Mouse (Mus musculus) urinary bladder, postnatal 4 days (tissue): Measurements from ENCODE around the gene Ercc5.

Source experiments
- DNase-seq, 2 experiments: peaks; one replicate each; pipeline ENCODE4 v3.0.0; 2021 to 2022; ENCODE audit warnings: low spot score in 2 of 2

Ercc5 gene

DNA sequence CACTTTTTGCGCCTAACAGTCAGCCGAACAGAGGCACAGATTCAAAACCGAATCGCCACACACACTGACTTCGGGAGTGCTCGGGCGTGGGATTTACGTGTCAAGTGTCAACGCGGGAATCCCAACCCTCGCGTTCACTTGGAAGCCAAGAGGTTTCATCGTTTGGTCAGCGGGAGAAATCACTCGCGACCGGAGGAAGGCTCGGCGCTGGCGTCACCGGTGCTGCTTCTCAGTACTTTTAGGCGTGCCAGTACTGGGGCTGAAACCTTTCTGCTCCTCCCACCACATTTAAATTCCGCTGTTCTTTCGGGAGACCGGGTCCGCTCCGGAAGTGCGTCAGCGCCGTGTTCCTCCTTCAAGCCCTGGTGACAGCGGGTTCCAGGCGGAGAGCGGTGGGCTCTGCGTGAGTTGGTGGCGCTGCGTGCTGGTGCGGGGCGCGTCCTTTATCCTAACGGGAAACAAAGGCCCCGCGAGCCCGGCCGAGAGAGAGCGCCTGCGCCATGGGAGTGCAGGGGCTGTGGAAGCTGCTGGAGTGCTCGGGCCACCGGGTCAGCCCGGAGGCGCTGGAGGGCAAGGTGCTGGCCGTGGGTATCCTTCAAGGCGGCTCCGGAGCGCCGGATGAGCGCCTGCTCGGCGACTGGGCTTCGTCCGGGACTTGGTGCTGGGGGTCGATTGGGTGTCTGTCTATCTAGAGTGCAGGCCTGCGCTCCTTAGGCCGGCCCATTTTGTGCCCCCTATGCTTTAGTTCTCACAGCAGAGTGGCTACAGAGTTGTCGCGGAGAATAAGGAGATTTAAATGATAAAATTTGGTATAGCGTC, at the start of gene Ercc5:
Gene Ercc5 (plus strand): TSS at position 182 of the 819 bp plus-strand sequence.
- peak; percentile 70 to 74 for DNase-seq

DNA sequence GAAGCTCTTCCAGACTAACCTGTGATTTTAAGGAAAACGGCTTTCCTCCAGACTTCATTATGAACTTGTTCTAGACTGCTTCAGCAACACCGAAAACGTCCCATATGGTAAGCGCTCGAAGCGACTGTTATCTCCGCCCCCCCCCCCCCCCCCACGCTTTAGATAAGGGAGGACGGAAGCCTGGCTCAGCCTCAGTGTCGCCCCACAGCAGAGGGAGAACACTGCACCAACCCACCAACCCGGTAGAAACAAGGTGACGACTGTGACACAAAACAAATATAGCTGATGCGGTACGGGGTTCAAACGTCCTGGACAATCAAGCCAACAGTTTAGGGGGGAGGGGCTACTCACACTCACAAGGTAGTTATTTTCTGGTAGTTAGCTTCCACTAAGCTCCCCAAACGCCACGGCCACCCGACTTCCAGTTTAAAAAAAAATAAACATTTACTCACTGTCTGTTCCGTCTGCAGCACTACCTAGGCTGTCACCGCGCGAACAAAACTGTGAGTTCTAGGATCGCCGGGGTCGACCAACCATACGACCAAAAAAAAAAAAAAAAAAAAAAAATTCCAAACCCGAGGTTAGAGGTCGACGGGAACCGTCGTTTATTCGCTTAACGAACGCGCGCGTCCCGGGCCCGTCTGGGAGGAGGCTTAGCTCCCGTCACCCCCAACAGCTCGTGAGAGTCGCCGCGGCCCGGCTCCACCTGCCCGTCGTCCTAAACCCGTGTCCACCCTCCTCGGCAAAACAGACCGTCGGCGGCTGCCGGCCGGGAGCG, 45.9 kb upstream of the Ercc5 start:
- DNase-seq = no peak

DNA sequence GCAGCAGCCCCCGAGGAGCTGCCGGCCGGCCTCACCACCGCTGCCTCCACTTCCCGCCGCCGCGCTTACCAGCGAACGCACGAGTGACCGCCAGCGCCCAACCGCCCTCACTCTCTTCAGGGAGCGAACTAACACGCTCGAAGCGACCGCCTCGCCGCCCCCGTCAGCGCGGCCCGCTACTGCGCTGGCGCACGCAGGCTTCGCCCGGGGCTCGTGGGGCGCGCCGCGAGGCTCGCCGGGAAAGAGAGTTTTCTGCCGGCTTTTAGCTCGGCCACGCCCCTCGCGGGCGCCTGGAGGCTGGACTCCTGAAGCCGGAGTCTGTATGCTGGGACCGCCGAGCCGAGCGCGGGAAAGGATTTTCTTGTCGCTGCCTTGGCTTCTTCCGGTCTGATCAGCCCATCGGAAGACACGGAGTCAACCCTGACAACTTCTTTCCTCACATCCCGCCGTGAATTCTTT, 45.3 kb upstream of the Ercc5 start, which contains the start of gene Tex30:
Gene Tex30 (minus strand): TSS at position 183 of the 459 bp plus-strand sequence.
- DNase-seq = peak; percentile 91

DNA sequence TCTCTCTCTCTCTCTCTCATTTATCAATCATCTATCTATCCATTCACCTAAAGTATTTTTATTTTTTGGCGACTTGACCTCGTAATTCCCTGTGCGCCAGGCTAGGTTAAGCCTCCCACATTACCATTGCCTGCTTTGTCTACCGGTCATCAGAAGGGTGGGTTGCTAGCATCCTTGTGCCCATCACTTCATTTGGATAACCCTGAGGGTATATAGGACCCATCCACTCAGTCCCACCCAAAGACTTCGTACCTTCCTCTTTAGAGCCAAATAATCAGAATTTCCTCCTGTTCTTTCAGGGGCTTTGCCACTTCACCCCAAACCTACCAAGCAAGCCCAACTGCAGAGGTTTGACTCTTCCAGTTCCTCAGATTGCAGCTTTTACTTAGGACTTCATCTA, 44.6 kb upstream of the Ercc5 start:
- DNase-seq = no peak

DNA sequence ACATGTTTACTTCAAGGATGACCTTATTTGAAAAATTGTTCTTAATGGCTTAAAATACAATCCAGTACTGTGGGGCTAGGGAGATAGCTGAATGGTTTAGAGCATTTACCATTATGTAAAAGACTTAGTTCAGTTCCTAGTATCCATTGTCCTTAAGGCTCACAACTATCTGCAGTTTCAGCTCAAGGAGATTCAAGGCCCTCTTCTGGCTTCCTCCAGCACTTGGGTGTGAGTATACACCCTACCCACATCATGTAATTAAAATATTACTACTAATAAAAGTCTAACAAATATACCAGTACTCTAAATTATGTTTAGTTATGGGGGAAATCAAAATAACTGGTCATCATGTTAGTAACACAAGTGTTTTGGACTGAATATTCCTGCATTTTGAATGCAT, 30.0 kb upstream of the Ercc5 start:
- no peak for DNase-seq

DNA sequence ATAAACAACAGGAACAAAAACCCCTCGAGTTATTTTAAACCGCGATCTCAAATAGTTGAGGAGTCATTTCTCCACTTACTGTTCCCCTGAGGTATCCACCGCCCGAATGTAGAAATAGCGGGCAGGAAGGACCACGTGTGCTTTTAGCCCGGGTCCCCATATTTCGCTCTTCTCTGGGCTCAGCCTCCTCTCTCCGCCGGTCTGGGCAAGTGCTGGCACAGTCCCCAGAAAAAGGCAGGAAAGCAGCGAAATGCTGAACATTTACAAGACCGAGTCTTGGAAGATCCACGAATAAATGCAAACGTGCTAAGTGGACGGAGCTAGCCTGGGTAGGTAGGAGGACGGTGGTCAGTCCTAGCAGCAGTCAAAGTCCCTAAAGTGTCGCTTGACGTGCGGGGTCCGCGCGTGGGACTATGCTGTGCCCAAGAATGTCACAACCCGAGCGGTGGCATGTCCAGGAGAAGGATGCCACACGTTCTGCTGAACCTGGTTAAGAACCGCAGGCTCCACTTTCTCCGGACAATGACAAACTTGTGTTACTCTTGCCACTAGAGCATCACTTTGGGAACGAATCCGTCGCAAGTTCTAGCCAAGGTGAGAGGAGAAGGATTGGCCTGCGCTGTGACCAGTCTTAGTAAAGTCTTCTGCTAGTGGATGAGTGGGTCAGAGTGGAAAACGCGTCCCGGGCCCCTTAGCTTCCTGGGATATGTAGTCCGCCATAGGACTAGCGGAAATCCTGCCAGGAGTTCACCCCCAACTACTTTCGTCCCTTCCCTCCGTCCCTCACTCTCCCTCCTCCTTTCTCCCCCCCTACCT, 29.1 kb upstream of the Ercc5 start, which contains the start of the genes Kdelc1 and Bivm:
Gene Kdelc1 (minus strand): TSS at position 570 of the 816 bp plus-strand sequence.
Gene Bivm (plus strand): TSS at position 719 of the 816 bp plus-strand sequence.
- DNase-seq = peak; percentile 84 to 85

DNA sequence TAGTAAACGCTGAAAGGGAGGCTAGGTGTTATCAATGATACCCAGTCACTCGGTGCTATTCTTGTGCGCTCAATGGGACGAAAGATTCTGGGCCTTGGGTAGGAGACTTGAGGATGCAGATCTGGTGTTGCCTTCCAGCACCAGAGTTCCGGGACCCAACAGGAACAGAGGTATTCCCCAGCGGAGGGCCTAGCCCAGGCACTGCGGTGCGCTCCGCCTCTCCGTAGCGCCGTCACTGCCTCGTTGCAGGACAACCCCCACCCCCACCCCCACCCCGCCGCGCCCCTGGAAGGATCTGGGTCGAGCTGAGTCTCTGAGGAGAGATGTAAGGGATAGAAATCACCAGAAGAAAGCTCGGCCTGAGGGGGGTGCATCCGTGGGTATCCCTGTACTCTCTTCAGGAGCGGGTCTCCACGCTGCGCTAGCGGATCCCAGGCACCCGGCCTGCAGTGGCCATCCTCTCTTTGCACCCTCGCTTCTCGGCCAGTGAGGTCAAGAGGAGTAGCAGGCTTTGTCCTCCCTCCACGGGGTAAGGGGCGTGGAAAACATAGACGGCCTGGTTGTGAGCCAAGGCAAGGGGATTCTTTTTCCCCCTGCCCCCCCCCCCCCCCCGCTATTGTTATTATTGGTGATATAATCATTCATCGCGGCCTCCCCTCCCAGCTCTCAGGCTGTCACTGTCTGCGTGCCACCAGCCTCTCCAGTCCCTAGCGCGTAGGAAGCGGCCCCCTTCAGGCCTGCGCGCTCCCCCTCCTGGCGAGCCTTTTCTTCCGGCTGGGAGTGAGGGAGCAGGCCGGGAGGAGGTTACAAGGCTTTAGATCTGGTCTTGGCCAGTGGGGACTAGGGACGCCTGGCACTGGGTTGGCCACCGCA, 28.1 kb upstream of the Ercc5 start:
- peak; percentile 80 to 83 for DNase-seq

DNA sequence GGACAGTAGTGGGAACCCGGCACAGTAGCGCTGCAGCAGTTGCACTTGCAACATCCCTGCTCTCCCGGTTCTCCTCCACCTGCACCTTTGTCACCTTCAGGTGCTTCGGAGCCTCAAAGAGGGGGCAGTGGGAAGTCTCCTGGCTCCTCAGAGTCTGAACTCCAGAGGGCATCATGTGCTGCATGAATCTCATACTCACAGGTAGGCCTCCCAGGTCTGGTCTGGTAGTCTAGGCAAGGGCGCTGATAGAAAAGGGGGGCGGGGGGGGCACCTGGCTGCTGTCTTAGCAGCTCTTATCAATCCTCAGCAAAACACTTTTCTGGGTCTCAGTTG, 27.5 kb upstream of the Ercc5 start:
- DNase-seq = no peak

DNA sequence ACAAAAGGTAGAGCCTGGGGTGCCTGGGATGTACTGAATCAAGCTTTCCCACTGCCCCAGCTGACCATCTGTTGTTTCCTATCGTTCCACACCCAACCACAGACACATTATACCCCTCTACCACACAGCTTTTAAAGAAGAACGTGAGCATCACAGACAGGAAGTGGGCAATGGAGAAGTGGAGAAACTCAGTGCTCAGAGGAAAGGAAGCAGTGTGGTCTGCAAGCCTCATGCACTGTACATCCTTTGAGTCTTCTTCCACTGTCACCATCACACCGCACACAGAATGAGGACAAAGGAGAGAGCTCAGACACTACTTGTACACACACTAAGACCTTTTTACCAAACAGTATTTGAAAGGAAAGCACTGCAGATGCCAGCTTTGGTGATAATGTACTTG, 25.3 kb upstream of the Ercc5 start:
- DNase-seq = no peak

DNA sequence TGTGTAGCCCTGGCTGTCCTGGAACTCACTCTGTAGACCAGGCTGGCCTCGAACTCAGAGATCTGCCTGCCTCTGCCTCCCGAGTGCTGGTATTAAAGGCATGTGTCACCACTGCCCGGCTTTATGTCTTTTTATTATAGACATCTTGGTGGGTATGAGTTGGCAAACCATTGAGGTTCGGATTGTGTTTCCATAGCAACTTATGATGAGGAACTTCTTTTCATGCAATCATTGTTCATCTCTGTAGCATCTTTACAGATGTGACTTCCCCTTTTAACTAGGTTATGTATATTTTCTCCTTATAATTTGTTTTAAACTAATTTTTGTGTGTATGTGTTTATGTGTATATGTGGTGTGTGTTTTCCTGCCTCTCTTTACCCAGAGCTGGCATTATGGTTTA, 22.0 kb upstream of the Ercc5 start:
- DNase-seq = no peak

DNA sequence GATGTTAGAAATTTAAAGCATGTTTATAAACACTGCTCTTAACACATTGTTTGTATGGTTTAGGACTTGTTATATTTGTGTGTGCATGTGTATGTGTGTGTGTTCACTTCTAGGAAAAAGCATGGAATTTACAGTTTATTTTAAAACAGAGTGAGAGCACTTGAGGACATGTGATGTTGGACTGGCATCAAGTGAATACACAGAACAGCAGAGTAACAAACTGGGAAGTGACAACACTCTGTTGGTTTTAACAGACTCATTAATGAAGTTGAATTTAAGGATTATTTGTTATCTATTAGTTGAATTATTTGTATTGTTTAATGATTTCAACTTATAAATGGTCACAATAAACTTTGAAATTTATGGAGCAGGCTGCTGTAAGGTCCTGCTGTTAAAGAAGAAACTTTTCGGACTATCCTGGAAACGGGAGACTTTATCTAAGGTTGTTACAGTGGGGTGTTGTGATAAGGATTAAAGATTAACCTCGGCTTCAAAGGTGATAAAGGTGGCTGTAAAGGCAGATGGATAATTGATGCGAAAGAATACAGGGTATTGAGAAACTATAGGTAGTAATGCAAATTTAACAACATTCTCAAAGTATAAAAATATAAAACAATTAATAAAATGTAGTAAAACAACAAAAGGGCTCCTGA, 17.5 kb upstream of the Ercc5 start:
- DNase-seq = no peak

DNA sequence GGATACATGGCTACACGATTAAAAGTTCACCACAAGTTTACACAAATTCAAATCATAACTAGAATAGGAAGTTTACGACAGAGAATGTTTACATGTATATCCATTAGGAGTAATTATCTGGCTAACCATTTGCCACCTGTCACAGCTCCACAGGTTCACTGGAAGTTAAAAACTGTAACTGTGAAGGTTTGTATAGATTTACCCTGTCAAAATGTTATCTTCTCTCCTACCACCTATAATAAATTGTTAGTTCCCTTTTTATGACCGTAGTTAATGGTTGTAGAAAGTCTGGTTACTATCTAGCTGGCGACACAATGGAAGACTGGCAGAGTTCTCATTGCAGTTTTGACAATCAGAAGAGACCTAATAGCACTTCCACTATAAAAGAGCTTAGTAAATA, 7.3 kb upstream of the Ercc5 start:
- DNase-seq = no peak

DNA sequence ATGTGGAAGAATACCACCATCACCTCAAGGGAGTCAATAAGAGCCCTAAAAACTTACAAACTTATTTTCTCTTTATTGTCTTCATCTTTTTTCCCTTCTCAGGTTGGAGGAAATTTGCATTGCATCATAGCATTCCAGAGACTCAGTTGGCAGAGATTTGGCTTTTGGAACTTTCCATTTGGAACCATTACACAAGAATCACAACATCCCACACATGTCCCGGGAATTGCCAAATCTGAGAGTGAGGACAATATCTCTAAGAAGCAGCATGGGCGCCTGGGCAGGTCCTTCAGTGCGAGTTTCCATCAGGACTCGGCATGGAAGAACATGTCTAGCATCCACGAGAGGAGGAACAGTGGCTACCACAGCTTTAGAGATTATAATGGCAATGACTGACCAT, 4.8 kb upstream of the Ercc5 start:
- DNase-seq = no peak

DNA sequence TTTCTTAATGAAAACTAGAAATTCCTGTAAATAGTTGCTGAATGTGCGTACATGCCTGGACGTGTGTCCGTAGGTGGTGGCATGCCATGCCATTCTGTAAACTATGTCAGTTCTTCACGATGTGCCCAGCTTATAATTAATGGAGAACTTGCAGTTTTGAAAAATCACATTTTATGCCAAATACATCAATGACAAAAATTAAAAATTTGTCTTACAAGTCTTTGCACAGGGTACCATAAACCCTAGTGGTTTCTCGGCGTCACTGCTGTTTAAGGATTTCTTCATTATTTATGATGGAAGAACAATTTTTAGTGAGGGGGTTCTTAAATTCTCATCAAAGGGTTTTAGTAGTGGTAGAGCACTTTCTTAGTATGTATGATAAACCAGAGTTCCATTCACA, 1.2 kb downstream of the Ercc5 start:
- no peak for DNase-seq

DNA sequence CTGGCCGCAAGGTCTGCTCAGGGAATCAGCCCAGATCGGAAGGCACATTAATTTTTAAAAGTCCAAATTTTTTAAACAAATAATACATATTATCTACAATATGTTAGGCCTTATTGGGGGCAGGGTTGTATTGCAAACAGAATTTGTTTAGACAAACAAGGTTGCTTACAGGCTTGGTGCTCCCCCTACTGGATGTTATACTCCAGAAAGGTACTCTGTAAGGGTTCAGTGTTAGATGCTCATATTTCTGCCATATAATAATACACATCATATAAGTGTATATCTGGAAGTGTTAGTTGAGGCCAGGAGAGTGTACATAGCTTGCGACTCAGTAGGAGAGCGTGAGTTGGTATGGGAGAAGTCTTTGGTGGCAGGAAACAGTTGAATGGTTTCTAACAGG, 7.7 kb downstream of the Ercc5 start:
- DNase-seq = no peak

DNA sequence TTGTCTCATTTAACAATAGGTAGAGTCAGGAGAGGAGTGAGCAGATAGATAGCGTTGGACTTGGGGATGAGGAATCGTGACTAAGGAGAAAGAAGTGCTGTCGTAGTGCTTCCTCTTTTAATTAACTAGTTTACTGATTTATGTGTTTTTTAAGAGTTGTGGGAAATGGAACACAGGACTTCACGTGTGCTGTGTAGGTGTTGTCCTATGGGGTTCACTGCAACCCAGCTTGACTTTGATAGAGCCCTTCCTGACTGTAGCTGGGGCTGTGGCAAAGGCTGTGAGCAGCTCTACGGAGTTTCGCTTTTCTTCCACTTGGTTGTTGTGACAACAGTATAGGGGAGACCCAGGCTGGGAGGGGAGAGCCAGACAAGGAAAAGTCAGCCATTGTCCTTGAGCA, 10.8 kb downstream of the Ercc5 start:
- no peak for DNase-seq

DNA sequence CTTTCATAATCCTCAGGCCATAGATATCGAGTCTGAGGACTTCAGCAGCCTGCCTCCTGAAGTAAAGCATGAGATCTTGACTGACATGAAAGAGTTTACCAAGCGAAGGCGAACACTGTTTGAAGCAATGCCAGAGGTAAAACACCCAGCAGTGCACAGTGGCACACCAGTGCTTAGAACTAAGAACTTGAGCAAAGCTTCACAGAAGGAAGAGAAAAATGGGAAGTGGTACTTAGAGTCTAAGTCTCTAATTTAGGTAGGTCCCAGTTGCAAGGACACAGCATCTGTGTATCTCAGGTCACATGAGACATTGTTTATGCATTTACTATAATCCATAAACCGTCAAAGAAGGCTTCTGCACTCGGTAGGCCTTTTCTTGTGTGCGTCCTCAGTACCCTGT, 14.3 kb downstream of the Ercc5 start:
- DNase-seq = no peak

DNA sequence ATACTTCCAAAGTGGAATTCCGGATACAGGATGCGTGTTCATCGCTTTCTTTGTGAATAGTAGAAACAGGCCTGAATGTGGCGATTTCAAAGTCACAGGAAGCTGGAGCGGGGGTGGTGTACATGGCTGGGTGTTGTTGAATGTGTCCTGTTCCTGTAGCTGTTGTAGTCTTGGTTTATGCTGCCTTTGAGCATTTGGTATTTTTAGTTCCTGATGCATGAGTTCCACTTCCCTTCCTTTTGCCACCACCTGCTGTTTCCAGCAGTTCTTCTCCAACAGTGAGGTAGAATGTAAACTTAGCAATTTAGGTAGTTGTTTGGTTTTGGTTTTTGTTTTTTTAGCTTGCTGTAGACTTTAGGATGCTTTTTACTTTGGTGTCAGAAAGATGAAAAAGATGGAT, 14.8 kb downstream of the Ercc5 start:
- no peak for DNase-seq

DNA sequence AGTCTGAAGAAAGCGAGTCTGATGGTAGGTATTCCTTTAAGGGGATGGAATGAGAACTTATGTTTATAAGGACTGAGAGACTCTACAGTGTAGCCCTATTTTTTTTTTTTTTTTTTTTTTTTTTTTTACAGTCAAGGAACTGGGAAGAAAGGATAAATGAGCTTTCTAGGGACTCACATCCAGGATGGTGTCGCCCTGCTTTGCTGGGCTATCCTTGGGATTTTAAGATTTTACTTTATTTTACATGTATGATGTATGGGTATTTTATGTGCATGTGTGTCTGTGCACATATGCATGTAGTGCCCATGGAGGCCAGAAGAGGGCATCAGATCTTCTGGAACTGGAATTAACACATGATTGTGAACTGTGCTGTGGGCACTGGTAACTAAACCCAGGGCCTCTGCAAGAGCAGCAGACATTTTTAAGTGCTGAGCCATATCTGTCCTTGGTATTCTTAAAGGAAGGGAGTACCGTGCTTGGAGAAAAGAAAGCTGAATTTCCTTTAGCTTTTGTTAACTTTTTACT, 20.4 kb downstream of the Ercc5 start:
- DNase-seq = no peak

DNA sequence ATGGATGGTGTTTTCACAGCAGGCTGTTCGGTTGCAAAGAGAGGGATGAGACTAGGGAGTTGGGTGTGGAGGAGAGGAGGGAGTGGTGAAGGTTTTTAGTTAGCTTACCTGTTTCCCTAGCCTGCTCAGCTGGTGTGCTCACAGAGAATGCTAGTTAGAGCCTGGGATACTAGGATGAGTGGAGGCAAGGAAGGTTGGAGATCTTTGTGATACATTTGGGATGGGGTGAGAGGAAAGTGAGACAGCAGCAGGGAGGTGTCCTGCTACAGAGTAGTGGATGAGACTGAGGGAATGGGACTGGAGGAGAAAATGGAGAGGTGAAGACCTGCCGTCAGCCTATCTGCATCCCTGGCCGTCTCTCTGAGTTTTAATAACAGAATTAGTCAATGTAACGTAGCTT, 25.1 kb downstream of the Ercc5 start:
- DNase-seq = no peak
